Mouse (Mus musculus) embryo, embryonic 10.5 days (tissue): ENCODE results near the gene Galnt10.

Source experiments
- DNase-seq: peaks from one replicate; pipeline ENCODE4 v3.0.0-alpha.2; 2015; ENCODE audit warnings: low spot score

Galnt10 gene

DNA sequence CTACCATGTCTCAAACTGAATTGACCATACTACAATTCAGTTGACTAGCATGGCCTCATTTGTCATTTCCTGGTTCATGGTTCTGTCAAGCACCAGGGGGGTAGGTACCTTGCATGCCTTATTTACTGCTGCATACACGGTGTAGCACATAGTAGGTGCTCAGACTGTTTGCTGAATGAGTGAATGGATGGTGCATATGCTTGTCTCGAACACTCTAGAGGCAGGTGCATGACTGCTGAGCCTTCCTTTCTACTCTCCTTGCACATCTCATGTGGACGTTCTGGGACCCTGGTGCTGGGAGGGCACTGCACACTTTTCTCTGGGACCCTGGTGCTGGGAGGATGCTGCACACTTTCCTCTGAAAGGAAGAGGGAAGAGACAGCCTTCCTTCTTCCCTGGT is 13.0 kb downstream of the Galnt10 start:
- no peak for DNase-seq

DNA sequence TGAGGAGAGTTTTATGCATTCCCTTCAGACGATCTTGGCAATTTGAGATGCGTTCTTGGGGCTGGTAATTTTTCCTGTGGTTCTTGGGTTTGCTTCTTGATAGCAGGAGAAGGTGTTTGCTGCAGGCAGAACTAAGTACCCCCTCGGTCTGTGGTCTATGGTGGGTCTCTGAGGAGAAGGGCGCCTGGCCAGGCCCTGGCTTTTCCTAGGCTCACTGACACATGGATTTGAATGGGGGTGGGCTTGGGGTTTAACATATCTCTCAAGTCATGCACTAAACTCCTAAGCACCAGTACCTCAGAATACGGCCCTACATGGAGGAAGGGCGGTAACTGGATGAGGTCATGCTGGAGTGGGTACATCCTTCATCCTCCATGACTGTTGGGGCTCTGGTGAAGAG is 13.5 kb downstream of the Galnt10 start:
- DNase-seq, result no peak

DNA sequence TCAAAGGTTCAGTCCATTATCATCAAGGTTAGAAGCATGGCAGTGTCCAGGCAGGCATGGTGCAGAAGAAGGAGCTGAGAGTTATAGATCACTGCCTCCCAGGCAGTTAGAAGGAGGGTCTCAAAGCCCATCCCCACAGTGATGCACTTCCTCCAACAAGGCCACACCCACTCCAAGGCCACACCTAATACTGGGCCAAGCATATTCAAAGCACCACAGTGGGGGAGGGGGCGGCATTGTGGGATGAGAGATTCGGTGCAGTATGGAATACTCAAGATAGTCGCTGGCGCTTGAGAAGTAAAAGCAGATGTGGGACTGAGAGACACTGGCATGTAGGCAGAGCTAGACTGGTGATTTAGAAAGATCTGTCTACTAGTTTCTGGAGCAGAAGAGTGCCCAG is 14.9 kb downstream of the Galnt10 start:
- no peak for DNase-seq

DNA sequence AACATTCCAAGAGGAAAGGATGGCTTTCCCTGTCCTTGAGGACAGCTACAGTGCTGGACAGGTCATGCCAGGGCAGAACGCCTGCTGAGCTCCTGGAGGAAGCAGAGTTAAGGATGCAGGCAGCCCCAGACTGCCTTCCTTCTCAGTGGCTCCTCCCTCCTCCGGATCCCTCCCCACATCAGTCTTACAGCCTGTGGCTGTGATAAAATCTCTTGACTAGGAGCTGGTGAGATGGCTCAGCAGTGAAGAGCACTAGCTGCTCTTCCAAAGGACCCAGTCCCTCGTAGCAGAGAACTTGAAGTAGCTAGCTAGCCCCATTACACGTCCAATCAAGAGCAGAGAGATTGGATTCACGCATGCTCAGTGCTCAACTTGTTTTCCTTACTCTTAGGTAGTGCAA is 15.6 kb downstream of the Galnt10 start:
- DNase-seq, result no peak

GRCm38 (mm10) chr11:57661492-57662229 is 16.4 kb downstream of the Galnt10 start:
- no peak for DNase-seq

GRCm38 (mm10) chr11:57662231-57662630 is 17.0 kb downstream of the Galnt10 start:
- no peak for DNase-seq

GRCm38 (mm10) chr11:57663271-57663670 is 18.0 kb downstream of the Galnt10 start:
- no peak for DNase-seq

DNA sequence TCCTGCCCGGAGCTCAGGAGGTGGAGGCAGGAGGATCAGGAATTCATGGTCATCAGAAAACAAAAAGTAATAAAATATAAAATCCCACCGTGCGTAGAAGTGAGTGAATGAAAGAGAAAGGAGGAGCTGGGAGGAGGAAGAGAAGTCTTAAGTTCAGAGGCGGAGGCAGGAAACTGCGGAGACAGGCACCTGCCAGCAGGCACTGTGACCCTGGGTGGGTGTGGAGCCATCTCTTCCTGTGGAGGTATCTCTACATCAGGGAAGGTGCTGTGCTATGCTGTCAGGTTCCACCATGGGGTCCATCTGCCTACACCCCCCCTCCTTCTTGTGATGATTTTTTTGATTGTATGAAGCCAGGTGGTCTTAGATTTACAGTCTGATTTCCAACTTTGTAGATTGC is 19.5 kb downstream of the Galnt10 start:
- DNase-seq, result no peak

- no peak for DNase-seq
These were observed 23.0 kb downstream of the Galnt10 start for GRCm38 (mm10) chr11:57668271-57668670.

- no peak for DNase-seq
These were observed 24.3 kb downstream of the Galnt10 start for GRCm38 (mm10) chr11:57669522-57669921.

GRCm38 (mm10) chr11:57671120-57671697 is 26.0 kb downstream of the Galnt10 start:
- DNase-seq, result no peak

- no peak for DNase-seq
These were observed 26.6 kb downstream of the Galnt10 start for GRCm38 (mm10) chr11:57671797-57672196.

GRCm38 (mm10) chr11:57672995-57673394 is 27.8 kb downstream of the Galnt10 start:
- no peak for DNase-seq

DNA sequence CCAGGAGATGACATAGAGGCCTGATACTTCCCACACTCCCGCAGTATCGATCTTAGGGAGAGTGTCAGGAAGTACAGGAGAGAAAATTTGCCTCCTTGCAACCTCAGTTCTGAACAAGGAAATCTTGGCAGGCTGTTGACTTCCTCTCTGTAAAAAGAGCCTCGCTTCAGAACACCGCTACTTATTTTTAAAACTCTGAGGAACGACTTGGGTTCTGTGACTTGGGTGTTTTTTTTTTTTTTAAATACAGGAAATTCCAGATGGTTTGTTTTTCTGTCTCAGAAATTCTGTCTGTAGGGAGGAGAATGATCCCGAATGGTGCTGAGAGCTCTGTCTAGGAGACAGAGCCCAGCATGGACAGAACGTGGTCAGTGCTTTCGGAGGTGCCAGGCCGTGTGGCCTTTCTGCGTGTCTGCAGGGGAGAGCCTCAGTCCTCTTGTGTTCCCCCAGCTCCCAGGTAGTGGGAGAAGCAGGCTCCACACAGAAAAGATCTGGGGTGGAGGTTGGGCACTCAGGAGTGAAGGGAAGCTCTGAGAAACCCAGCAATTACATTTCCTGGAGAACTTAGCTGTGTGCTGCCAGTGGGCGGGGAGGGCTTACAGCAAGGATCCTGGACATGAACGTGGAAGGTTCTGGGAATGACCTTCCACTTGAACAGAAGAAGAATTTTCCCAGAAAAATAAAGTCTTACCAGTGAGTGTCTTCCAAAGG is 28.9 kb downstream of the Galnt10 start:
- DNase-seq, result no peak

GRCm38 (mm10) chr11:57677261-57677660 is 32.0 kb downstream of the Galnt10 start:
- DNase-seq, result no peak

DNA sequence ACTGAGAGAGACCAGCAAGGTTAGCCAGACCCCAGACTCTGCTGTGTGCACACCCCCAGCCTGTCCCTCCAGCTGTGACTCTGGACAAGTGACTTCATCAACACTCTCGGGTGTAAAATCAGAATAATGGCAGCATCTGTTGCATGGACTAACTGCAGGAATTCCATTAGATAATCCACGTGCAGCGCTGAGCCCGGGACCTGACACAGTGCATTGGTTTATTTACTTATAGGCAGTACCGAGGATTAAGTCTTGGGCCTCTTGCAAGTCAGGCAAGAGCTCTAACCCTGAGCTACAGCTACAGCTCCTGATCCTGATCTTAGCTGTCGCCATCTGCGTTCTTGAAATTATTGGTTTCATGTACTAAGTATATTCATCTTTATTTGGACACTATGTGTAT is 37.3 kb downstream of the Galnt10 start:
- peak; percentile 31 for DNase-seq

GRCm38 (mm10) chr11:57683125-57683524 is 37.9 kb downstream of the Galnt10 start:
- DNase-seq, result no peak

DNA sequence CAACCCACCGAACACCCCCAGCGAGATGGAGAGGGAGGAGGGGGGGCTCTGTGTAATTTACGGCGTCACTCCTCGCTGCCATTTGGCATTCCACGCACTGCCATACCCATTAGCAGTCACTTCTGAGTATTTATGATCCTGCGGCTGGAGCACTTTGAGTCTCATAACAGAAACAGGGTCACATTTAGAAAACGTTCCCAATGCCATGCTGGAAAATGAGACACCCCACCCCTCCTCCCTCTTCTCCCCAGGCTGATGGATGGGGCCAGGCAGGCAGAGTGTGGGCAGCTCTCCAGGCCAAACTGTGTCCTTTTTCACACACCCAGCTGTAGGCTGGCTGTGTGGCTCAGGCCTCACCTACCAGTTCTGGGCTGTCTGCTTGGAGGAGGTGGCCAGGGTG is 38.7 kb downstream of the Galnt10 start:
- DNase-seq, result no peak

GRCm38 (mm10) chr11:57684891-57685290 is 39.6 kb downstream of the Galnt10 start:
- DNase-seq, result no peak

- DNase-seq, result no peak
These were observed 40.6 kb downstream of the Galnt10 start for GRCm38 (mm10) chr11:57685689-57686454.

GRCm38 (mm10) chr11:57686797-57687196 is 41.6 kb downstream of the Galnt10 start:
- DNase-seq, result no peak

GRCm38 (mm10) chr11:57687258-57687657 is 42.0 kb downstream of the Galnt10 start:
- no peak for DNase-seq
